Mouse (Mus musculus): ENCODE measurements around the gene Fgfr2. TPM values are rescaled to one million over a fixed set of nuclear protein-coding genes. Genes with fewer than 3 reads are reported as not detected.

Fgfr2 gene
- polyA plus RNA-seq, 1 experiment from 2014 or later: 110 TPM

GRCm38 (mm10) chr7:132704310-132704875, 418.8 kb downstream of the Fgfr2 start:
- Histone ChIP-seq H3K9ac (replicated peaks; ENCODE audit: low read depth) (no peak overlapping the region), H3K9me3 (ENCODE audit: low read length) (no peaks in the 10 kb centered on the region), H3K27me3 (replicated peaks; ENCODE audit: insufficient read depth, low read length) (no peaks in the 10 kb centered on the region), H3K27ac (ENCODE audit: low read length) (no peak overlapping the region), H3K36me3 (ENCODE audit: insufficient read depth, low read length) (no peaks in the 10 kb centered on the region), H3K4me3 (ENCODE audit: low read depth, low read length) (no peak overlapping the region), H3K4me1 (ENCODE audit: insufficient read depth, low read depth, low read length) (peaks cover 9% of the 10 kb centered on the region; the same call in 1 of the 2 replicates), H3K4me2 (replicated peaks; ENCODE audit: low read depth, low read length) (no peak overlapping the region)
- DNase-seq (ENCODE audit: low spot score) (peak; percentile 41), ATAC-seq (peak; percentile 39; the same call in 1 of the 2 replicates)
- 65% methylated on average over 8 of the region's 8 CpGs for WGBS
- TF ChIP-seq CTCF (IDR thresholded peaks at IDR 0.05) (no peak), EP300 (IDR thresholded peaks at IDR 0.05) (no peak)

- no peaks in the 10 kb centered on the region for H3K36me3 ChIP-seq (ENCODE audit: insufficient read depth, low read length)
- no peak overlapping the region for H3K4me3 ChIP-seq (ENCODE audit: low read depth, low read length)
- H3K27ac ChIP-seq (ENCODE audit: low read length): no peak overlapping the region
- no peak for ATAC-seq
- no peak for DNase-seq (ENCODE audit: low spot score)
- TF ChIP-seq EP300 (IDR thresholded peaks at IDR 0.05) (no peak), CTCF (IDR thresholded peaks at IDR 0.05) (no peak)
- no peaks in the 10 kb centered on the region for H3K27me3 ChIP-seq (replicated peaks; ENCODE audit: insufficient read depth, low read length)
- H3K4me1 ChIP-seq (ENCODE audit: insufficient read depth, low read depth, low read length): peaks cover 9% of the 10 kb centered on the region; the same call in 1 of the 2 replicates
- no peak overlapping the region for H3K9ac ChIP-seq (replicated peaks; ENCODE audit: low read depth)
- no peaks in the 10 kb centered on the region for H3K9me3 ChIP-seq (ENCODE audit: low read length)
- H3K4me2 ChIP-seq (replicated peaks; ENCODE audit: low read depth, low read length): no peak overlapping the region
- WGBS: 80% methylated on average over 9 of the region's 9 CpGs
Measured at GRCm38 (mm10) chr7:132703515-132704309, 419.4 kb downstream of the Fgfr2 start.

GRCm38 (mm10) chr7:132702492-132703070, 420.6 kb downstream of the Fgfr2 start:
- TF ChIP-seq EP300 (IDR thresholded peaks at IDR 0.05) (no peak), CTCF (IDR thresholded peaks at IDR 0.05) (no peak)
- no peak for ATAC-seq
- 74% methylated on average over 5 of the region's 5 CpGs for WGBS

GRCm38 (mm10) chr7:132702024-132702423, 421.1 kb downstream of the Fgfr2 start:
- Histone ChIP-seq H3K27me3 (replicated peaks; ENCODE audit: insufficient read depth, low read length) (no peaks in the 10 kb centered on the region), H3K4me3 (ENCODE audit: low read depth, low read length) (no peak overlapping the region), H3K9ac (replicated peaks; ENCODE audit: low read depth) (no peak overlapping the region), H3K9me3 (ENCODE audit: low read length) (no peaks in the 10 kb centered on the region), H3K4me2 (replicated peaks; ENCODE audit: low read depth, low read length) (no peak overlapping the region), H3K36me3 (ENCODE audit: insufficient read depth, low read length) (no peaks in the 10 kb centered on the region), H3K27ac (ENCODE audit: low read length) (no peak overlapping the region; the same call in 1 of the 2 replicates), H3K4me1 (ENCODE audit: insufficient read depth, low read depth, low read length) (peaks cover 9% of the 10 kb centered on the region; the same call in 1 of the 2 replicates)
- no peak for ATAC-seq
- DNase-seq (ENCODE audit: low spot score): no peak
- TF ChIP-seq EP300 (IDR thresholded peaks at IDR 0.05): no peak
- no peak for TF ChIP-seq CTCF (IDR thresholded peaks at IDR 0.05)
- WGBS: 86% methylated on average over 3 of the region's 3 CpGs

More at GRCm38 (mm10) chr7:132702492-132703070, 420.6 kb downstream of the Fgfr2 start:
- no peak overlapping the region for H3K27ac ChIP-seq (ENCODE audit: low read length)
- no peak for DNase-seq (ENCODE audit: low spot score)
- peaks cover 9% of the 10 kb centered on the region; the same call in 1 of the 2 replicates for H3K4me1 ChIP-seq (ENCODE audit: insufficient read depth, low read depth, low read length)
- no peak overlapping the region for H3K9ac ChIP-seq (replicated peaks; ENCODE audit: low read depth)
- H3K4me3 ChIP-seq (ENCODE audit: low read depth, low read length): no peak overlapping the region
- no peaks in the 10 kb centered on the region for H3K9me3 ChIP-seq (ENCODE audit: low read length)
- H3K36me3 ChIP-seq (ENCODE audit: insufficient read depth, low read length): no peaks in the 10 kb centered on the region
- no peak overlapping the region for H3K4me2 ChIP-seq (replicated peaks; ENCODE audit: low read depth, low read length)
- no peaks in the 10 kb centered on the region for H3K27me3 ChIP-seq (replicated peaks; ENCODE audit: insufficient read depth, low read length)

GRCm38 (mm10) chr7:132701412-132701811, 421.7 kb downstream of the Fgfr2 start:
- 37% methylated on average over 3 of the region's 3 CpGs for WGBS
- DNase-seq (ENCODE audit: low spot score) (peak; percentile 66), ATAC-seq (peak; percentile 70)
- Histone ChIP-seq H3K36me3 (ENCODE audit: insufficient read depth, low read length) (no peaks in the 10 kb centered on the region), H3K27me3 (replicated peaks; ENCODE audit: insufficient read depth, low read length) (no peaks in the 10 kb centered on the region), H3K9me3 (ENCODE audit: low read length) (no peaks in the 10 kb centered on the region), H3K27ac (ENCODE audit: low read length) (no peak overlapping the region; the same call in 1 of the 2 replicates), H3K9ac (replicated peaks; ENCODE audit: low read depth) (no peak overlapping the region), H3K4me2 (replicated peaks; ENCODE audit: low read depth, low read length) (no peak overlapping the region), H3K4me1 (ENCODE audit: insufficient read depth, low read depth, low read length) (peaks cover 9% of the 10 kb centered on the region; the same call in 1 of the 2 replicates), H3K4me3 (ENCODE audit: low read depth, low read length) (no peak overlapping the region)
- TF ChIP-seq CTCF (IDR thresholded peaks at IDR 0.05): no peak
- TF ChIP-seq EP300 (IDR thresholded peaks at IDR 0.05): 0 out of 2 replicates have a peak, but pooled peaks have one; percentile 24

- 78% methylated on average over 4 of the region's 4 CpGs for WGBS
- H3K4me1 ChIP-seq (ENCODE audit: insufficient read depth, low read depth, low read length): peaks cover 9% of the 10 kb centered on the region; the same call in 1 of the 2 replicates
- H3K9me3 ChIP-seq (ENCODE audit: low read length): no peaks in the 10 kb centered on the region
- no peak overlapping the region for H3K27ac ChIP-seq (ENCODE audit: low read length)
- H3K36me3 ChIP-seq (ENCODE audit: insufficient read depth, low read length): no peaks in the 10 kb centered on the region
- DNase-seq (ENCODE audit: low spot score): no peak
- 0 out of 2 replicates have a peak, but pooled peaks have one; percentile 9 for ATAC-seq
- H3K4me2 ChIP-seq (replicated peaks; ENCODE audit: low read depth, low read length): no peak overlapping the region
- H3K4me3 ChIP-seq (ENCODE audit: low read depth, low read length): no peak overlapping the region
- no peak overlapping the region for H3K9ac ChIP-seq (replicated peaks; ENCODE audit: low read depth)
- TF ChIP-seq CTCF (IDR thresholded peaks at IDR 0.05) (no peak), EP300 (IDR thresholded peaks at IDR 0.05) (no peak)
- H3K27me3 ChIP-seq (replicated peaks; ENCODE audit: insufficient read depth, low read length): no peaks in the 10 kb centered on the region
Measured at GRCm38 (mm10) chr7:132700107-132700506, 423.0 kb downstream of the Fgfr2 start.
